Mouse (Mus musculus) midbrain, embryonic 16.5 days (tissue): ENCODE measurements around the gene Gpr157. TPM values are rescaled to one million over a fixed set of nuclear protein-coding genes. Genes with fewer than 3 reads are reported as not detected.

Experiments used
- ATAC-seq: fragments of 200-750 bp; cut with Nextera tagmentation; 2 replicates; pipeline ENCODE4 v1.8.0; 2017; ENCODE audit warnings: moderate TSS enrichment
- H3K27ac ChIP-seq: fragments of 300-500 bp; sonication (generic); 2 replicates; pipeline ENCODE4 v1.5.1; 2014; ENCODE audit warnings: mild to moderate bottlenecking, low read length, mixed read lengths
- H3K27me3 ChIP-seq: fragments of 300-500 bp; sonication (generic); 2 replicates; pipeline ENCODE4 v1.6.1; 2014; ENCODE audit warnings: low read depth, low read length, mixed read lengths; ENCODE audit not compliant: control insufficient read depth, insufficient read depth
- H3K36me3 ChIP-seq: fragments of 300-500 bp; sonication (generic); 2 replicates; pipeline ENCODE4 v1.6.1; 2014; ENCODE audit warnings: mild to moderate bottlenecking, low read length, moderate library complexity, mixed read lengths; ENCODE audit not compliant: control insufficient read depth, insufficient read depth
- H3K4me1 ChIP-seq: fragments of 300-500 bp; sonication (generic); 2 replicates; pipeline ENCODE4 v1.6.1; 2014; ENCODE audit warnings: mild to moderate bottlenecking, low read length, mixed read lengths; ENCODE audit not compliant: control insufficient read depth, insufficient read depth
- H3K4me2 ChIP-seq: fragments of 300-500 bp; sonication (generic); 2 replicates; pipeline ENCODE4 v1.6.1; 2014; ENCODE audit warnings: mild to moderate bottlenecking, low read length, mixed read lengths
- H3K4me3 ChIP-seq: fragments of 300-500 bp; sonication (generic); 2 replicates; pipeline ENCODE4 v1.5.1; 2014; ENCODE audit warnings: low read depth, mild to moderate bottlenecking, low read length, moderate library complexity, mixed read lengths
- H3K9ac ChIP-seq: fragments of 300-500 bp; sonication (generic); 2 replicates; pipeline ENCODE4 v1.6.1; 2014; ENCODE audit warnings: low read depth, low read length, mixed read lengths
- H3K9me3 ChIP-seq: fragments of 300-500 bp; sonication (generic); replicated peaks from 2 replicates; pipeline ENCODE4 v1.6.1; 2014; ENCODE audit warnings: mild to moderate bottlenecking, low read length, mixed read lengths; ENCODE audit not compliant: control insufficient read depth, poor library complexity, severe bottlenecking
- WGBS: fragments of 180-500 bp; shearing (Covaris S2); extraction: QIAGEN DNeasy Blood & Tissue Kit; methylation state at CpG from one replicate; pipeline ENCODE4 v1.1.7; 2014; 5-methylcytosine and 5-hydroxymethylcytosine counted together
- polyA plus RNA-seq: library from polyadenylated mRNA; unstranded; fragments of >200 nt; fragmentation: Nextera tagmentation; extraction: Ambion mirVana; gene quantifications from 2 replicates; pipeline ENCODE4 v1.2.1, GENCODE M21; 2015

The Gpr157 gene
- polyA plus RNA-seq, 1 experiment from 2014 or later = 0.26 TPM

- no peak overlapping the region for H3K27ac ChIP-seq
- no peaks in the 10 kb centered on the region for H3K36me3 ChIP-seq
- H3K4me1 ChIP-seq = no peaks in the 10 kb centered on the region
- no peaks in the 10 kb centered on the region for H3K27me3 ChIP-seq
- no peaks in the 10 kb centered on the region for H3K9me3 ChIP-seq
- H3K4me3 ChIP-seq = no peak overlapping the region
- no peak overlapping the region for H3K9ac ChIP-seq
- ATAC-seq = no peak
- no peak overlapping the region for H3K4me2 ChIP-seq
- 69% methylated on average over 9 of the region's 9 CpGs for WGBS
Measured at GRCm38 (mm10) chr4:150110373-150110772, 23.2 kb downstream of the Gpr157 start.

- no peak overlapping the region for H3K27ac ChIP-seq
- peak overlapping the region; percentile 24; the same call in 1 of the 2 replicates for H3K4me2 ChIP-seq
- 8% methylated on average over 13 of the region's 15 CpGs for WGBS
- H3K27me3 ChIP-seq = no peaks in the 10 kb centered on the region
- no peaks in the 10 kb centered on the region for H3K36me3 ChIP-seq
- no peaks in the 10 kb centered on the region for H3K4me1 ChIP-seq
- H3K4me3 ChIP-seq = no peak overlapping the region
- no peak overlapping the region for H3K9ac ChIP-seq
- no peak for ATAC-seq
- H3K9me3 ChIP-seq = no peaks in the 10 kb centered on the region
Measured at GRCm38 (mm10) chr4:150112867-150113266, 25.7 kb downstream of the Gpr157 start.

- Histone ChIP-seq H3K4me1 (no peaks in the 10 kb centered on the region), H3K27me3 (no peaks in the 10 kb centered on the region), H3K4me3 (no peak overlapping the region), H3K9ac (no peak overlapping the region), H3K9me3 (no peaks in the 10 kb centered on the region), H3K27ac (no peak overlapping the region), H3K4me2 (no peak overlapping the region), H3K36me3 (no peaks in the 10 kb centered on the region)
- ATAC-seq = no peak
- WGBS = 91% methylated on average over 26 of the region's 26 CpGs
Measured at GRCm38 (mm10) chr4:150114505-150115061, 27.4 kb downstream of the Gpr157 start.

GRCm38 (mm10) chr4:150117311-150117710, 30.1 kb downstream of the Gpr157 start:
- H3K27ac ChIP-seq = no peak overlapping the region
- no peaks in the 10 kb centered on the region for H3K9me3 ChIP-seq
- no peak for ATAC-seq
- no peaks in the 10 kb centered on the region for H3K4me1 ChIP-seq
- 51% methylated on average over 5 of the region's 5 CpGs for WGBS
- no peaks in the 10 kb centered on the region for H3K36me3 ChIP-seq
- H3K4me2 ChIP-seq = no peak overlapping the region
- H3K4me3 ChIP-seq = no peak overlapping the region
- no peaks in the 10 kb centered on the region for H3K27me3 ChIP-seq
- H3K9ac ChIP-seq = no peak overlapping the region

GRCm38 (mm10) chr4:150118163-150118562, 31.0 kb downstream of the Gpr157 start:
- no peak overlapping the region for H3K27ac ChIP-seq
- no peaks in the 10 kb centered on the region for H3K36me3 ChIP-seq
- no peak overlapping the region for H3K4me2 ChIP-seq
- H3K9me3 ChIP-seq = no peaks in the 10 kb centered on the region
- no peak overlapping the region for H3K9ac ChIP-seq
- no peak for ATAC-seq
- no peaks in the 10 kb centered on the region for H3K4me1 ChIP-seq
- no peaks in the 10 kb centered on the region for H3K27me3 ChIP-seq
- no peak overlapping the region for H3K4me3 ChIP-seq
- WGBS = 71% methylated on average over 6 of the region's 6 CpGs

- no peak within 1 kb of the TSS for H3K9ac ChIP-seq
- H3K9me3 ChIP-seq = no peaks in the 10 kb centered on the region
- H3K4me3 ChIP-seq = no peak within 1 kb of the TSS; the same call in 1 of the 2 replicates
- no peaks in the 10 kb centered on the region for H3K4me1 ChIP-seq
- no peaks in the 10 kb centered on the region for H3K27me3 ChIP-seq
- H3K27ac ChIP-seq = no peak within 1 kb of the TSS
- no peak for ATAC-seq
- H3K36me3 ChIP-seq = no peaks in the 10 kb centered on the region
- peak within 1 kb of the TSS; percentile 45 for H3K4me2 ChIP-seq
- WGBS = 8% methylated on average over 11 of the region's 15 CpGs
Measured at GRCm38 (mm10) chr4:150119055-150119454, 31.9 kb downstream of the Gpr157 start, which contains the start of gene Slc2a5. TSS of gene Slc2a5 (plus strand) at chr4:150119283.

- H3K36me3 ChIP-seq = no peaks in the 10 kb centered on the region
- no peak overlapping the region for H3K9ac ChIP-seq
- WGBS = 64% methylated on average over 14 of the region's 14 CpGs
- H3K27me3 ChIP-seq = no peaks in the 10 kb centered on the region
- no peak for ATAC-seq
- H3K4me3 ChIP-seq = no peak overlapping the region
- H3K27ac ChIP-seq = no peak overlapping the region
- H3K4me2 ChIP-seq = peak overlapping the region; percentile 45; the same call in 1 of the 2 replicates
- H3K9me3 ChIP-seq = no peaks in the 10 kb centered on the region
- H3K4me1 ChIP-seq = no peaks in the 10 kb centered on the region
Measured at GRCm38 (mm10) chr4:150119640-150120039, 32.5 kb downstream of the Gpr157 start.

- H3K9me3 ChIP-seq = no peaks in the 10 kb centered on the region
- no peak overlapping the region for H3K9ac ChIP-seq
- ATAC-seq = no peak
- H3K4me1 ChIP-seq = no peaks in the 10 kb centered on the region
- H3K27me3 ChIP-seq = no peaks in the 10 kb centered on the region
- no peak overlapping the region for H3K4me2 ChIP-seq
- H3K4me3 ChIP-seq = no peak overlapping the region
- WGBS = 58% methylated on average over 15 of the region's 15 CpGs
- H3K27ac ChIP-seq = no peak overlapping the region
- H3K36me3 ChIP-seq = no peaks in the 10 kb centered on the region
Measured at GRCm38 (mm10) chr4:150120173-150120833, 33.1 kb downstream of the Gpr157 start.

- WGBS = 77% methylated on average over 8 of the region's 8 CpGs
- Histone ChIP-seq H3K27ac (no peak overlapping the region), H3K36me3 (no peaks in the 10 kb centered on the region), H3K4me2 (no peak overlapping the region), H3K9me3 (no peaks in the 10 kb centered on the region), H3K4me1 (no peaks in the 10 kb centered on the region), H3K9ac (no peak overlapping the region), H3K4me3 (no peak overlapping the region), H3K27me3 (no peaks in the 10 kb centered on the region)
- ATAC-seq = no peak
Measured at GRCm38 (mm10) chr4:150121430-150121829, 34.3 kb downstream of the Gpr157 start.
